ENCODE assay signal across 12 mouse cellular contexts in genomic region chr1:191054870-191055532, GRCm38 (mm10). TPM values are rescaled to one million over a fixed set of nuclear protein-coding genes. Genes with fewer than 3 reads are reported as not detected.
A peak's percentile ranks its signal among the peaks of the same experiment; 100 is the strongest.
DNase-seq lines count a peak whose midpoint lies in the region; ATAC-seq and TF ChIP-seq lines count a peak whose summit lies in the region.
"Had no signal": no experiment of that assay in that cellular context is flagged by ENCODE, and none has a peak within 500 bp of the region (broad histone marks: within the 10 kb centered on the region; RNA-seq: fewer than 3 reads in every experiment).

No protein-coding gene starts in this region.

- H3K27ac ChIP-seq in kidney, postnatal 0 days, result no peak overlapping the region
- H3K27ac ChIP-seq in liver, postnatal 0 days (ENCODE audit: low read depth), result no peak overlapping the region
- H3K27ac ChIP-seq in limb, embryonic 10.5 days, result no peak overlapping the region
- H3K27ac ChIP-seq: limb, embryonic 12.5 days had no signal

- H3K4me1 ChIP-seq in kidney, postnatal 0 days (replicated peaks; ENCODE audit: insufficient read depth, low read length), result no peaks in the 10 kb centered on the region
- H3K4me1 ChIP-seq in G1E (ENCODE audit: insufficient read depth, low read depth, low read length), result peaks cover 32% of the 10 kb centered on the region
- H3K4me1 ChIP-seq in liver, postnatal 0 days (ENCODE audit: insufficient read depth), result no peaks in the 10 kb centered on the region
- no peaks in the 10 kb centered on the region for H3K4me1 ChIP-seq in limb, embryonic 10.5 days
- H3K4me1 ChIP-seq: limb, embryonic 12.5 days had no signal

- no peak overlapping the region for H3K9ac ChIP-seq in kidney, postnatal 0 days (ENCODE audit: low read depth, low read length)
- H3K9ac ChIP-seq in liver, postnatal 0 days (replicated peaks), result no peak overlapping the region
- H3K9ac ChIP-seq: limb, embryonic 12.5 days had no signal

- no peaks in the 10 kb centered on the region for H3K9me3 ChIP-seq in kidney, postnatal 0 days (replicated peaks; ENCODE audit: low read length)
- H3K9me3 ChIP-seq in G1E (replicated peaks), result no peaks in the 10 kb centered on the region
- no peaks in the 10 kb centered on the region for H3K9me3 ChIP-seq in liver, postnatal 0 days (ENCODE audit: low read length)
- no peaks in the 10 kb centered on the region for H3K9me3 ChIP-seq in limb, embryonic 10.5 days (replicated peaks)
- H3K9me3 ChIP-seq: limb, embryonic 12.5 days had no signal

- WGBS in kidney, postnatal 0 days, result 75% methylated on average over 8 of the region's 8 CpGs
- WGBS in liver, postnatal 0 days (ENCODE audit: insufficient replicate concordance), result 53% methylated on average over 8 of the region's 8 CpGs
- 79% methylated on average over 8 of the region's 8 CpGs for WGBS in limb, embryonic 10.5 days

- H3K4me2 ChIP-seq in kidney, postnatal 0 days (ENCODE audit: low read length), result no peak overlapping the region
- no peak overlapping the region for H3K4me2 ChIP-seq in liver, postnatal 0 days (ENCODE audit: low read depth, low read length)
- H3K4me2 ChIP-seq: limb, embryonic 12.5 days had no signal

- no peaks in the 10 kb centered on the region for H3K27me3 ChIP-seq in kidney, postnatal 0 days (ENCODE audit: insufficient read depth, low read length)
- H3K27me3 ChIP-seq in G1E (ENCODE audit: insufficient read depth, low read length), result no peaks in the 10 kb centered on the region
- no peaks in the 10 kb centered on the region for H3K27me3 ChIP-seq in liver, postnatal 0 days (ENCODE audit: insufficient read depth, low read length)
- no peaks in the 10 kb centered on the region for H3K27me3 ChIP-seq in limb, embryonic 10.5 days (ENCODE audit: low read depth, poor library complexity, severe bottlenecking)
- H3K27me3 ChIP-seq: limb, embryonic 12.5 days had no signal

- peak; percentile 41; the same call in 1 of the 2 replicates for TF ChIP-seq EP300 in liver, postnatal 0 days (IDR thresholded peaks at IDR 0.05; ENCODE audit: low read depth)

- no peak for DNase-seq in kidney, postnatal 0 days (ENCODE audit: low spot score)
- no peak for DNase-seq in kidney, postnatal 36 days
- peak; percentile 58 for DNase-seq in G1E (ENCODE audit: low spot score)
- peak; percentile 57 for DNase-seq in c-Kit-positive CD71-positive TER-119-positive erythroid progenitor cells, embryonic 14.5 days (ENCODE audit: low spot score)
- no peak for DNase-seq in liver, postnatal 0 days
- no peak for DNase-seq in left cerebral cortex, adult 18-20 months (ENCODE audit: low spot score in 2 of 2)
- DNase-seq in limb, embryonic 10.5 days (ENCODE audit: low spot score), result no peak
- DNase-seq: kidney, adult 8-10 months; right cerebral cortex, postnatal 4 days; thymus, postnatal 14 days had no signal

- no peaks in the 10 kb centered on the region for H3K36me3 ChIP-seq in kidney, postnatal 0 days (ENCODE audit: insufficient read depth, low read length)
- H3K36me3 ChIP-seq in G1E (replicated peaks), result peaks cover 60% of the 10 kb centered on the region
- 0 out of 2 replicates have a peak, but pooled peaks cover 2% of the 10 kb centered on the region for H3K36me3 ChIP-seq in liver, postnatal 0 days (replicated peaks; ENCODE audit: insufficient read depth, low read length)
- peaks cover 3% of the 10 kb centered on the region; the same call in 1 of the 2 replicates for H3K36me3 ChIP-seq in limb, embryonic 10.5 days

- no peak overlapping the region for H3K4me3 ChIP-seq in kidney, postnatal 0 days (replicated peaks; ENCODE audit: low read depth, low read length)
- peak overlapping the region; percentile 30; the same call in 1 of the 2 replicates for H3K4me3 ChIP-seq in G1E (ENCODE audit: low read depth, low read length)
- no peak overlapping the region for H3K4me3 ChIP-seq in liver, postnatal 0 days (ENCODE audit: low read depth, low read length)
- no peak overlapping the region for H3K4me3 ChIP-seq in limb, embryonic 10.5 days
- H3K4me3 ChIP-seq: limb, embryonic 12.5 days had no signal

- ATAC-seq in kidney, postnatal 0 days (replicated peaks; ENCODE audit: low FRiP score, low read depth), result no peak
- ATAC-seq in G1E (ENCODE audit: extremely low read depth, insufficient number of reproducible peaks, low FRiP score, poor library complexity, severe bottlenecking), result peak; percentile 92
- peak; percentile 77 for ATAC-seq in liver, postnatal 0 days

- TF ChIP-seq CTCF in kidney, postnatal 0 days (IDR thresholded peaks at IDR 0.05; ENCODE audit: low read depth), result peak; percentile 46
- no peak; the same call in 1 of the 2 replicates for TF ChIP-seq CTCF in G1E (IDR thresholded peaks at IDR 0.05; ENCODE audit: low read depth, low read length)
- peak; percentile 49 for TF ChIP-seq CTCF in liver, postnatal 0 days (IDR thresholded peaks at IDR 0.05; ENCODE audit: low read depth)

RNA-seq across cellular contexts. Expression of gene Tatdn3, which starts 7.7 kb away (rescaled TPM):
- polyA plus RNA-seq in kidney, postnatal 0 days (2015; fragmentation: Nextera tagmentation; extraction: Ambion mirVana), result 15.6 and 16.1 TPM in 2 replicates
- total RNA-seq in G1E (2014; fragmentation: Nextera tagmentation) (33.6 and 53.0 TPM in 2 replicates), G1E (2017) (36.8 and 50.0 TPM in 2 replicates)
- polyA plus RNA-seq in G1E (2012), result 0.77 and 1.6 TPM in 2 replicates
- 6.0 and 6.5 TPM in 2 replicates for polyA plus RNA-seq in liver, postnatal 0 days (2015; fragmentation: Nextera tagmentation; extraction: Ambion mirVana)
- total RNA-seq in left cerebral cortex, adult 18-20 months (2021), result 10 to 100 TPM; 27.1 to 27.8 TPM
- 10.4 and 12.5 TPM in 2 replicates for polyA plus RNA-seq in limb, embryonic 10.5 days (2016; fragmentation: Nextera tagmentation; extraction: Ambion mirVana)

RNA-seq across cellular contexts. Expression of gene Nsl1, which starts 7.8 kb away (rescaled TPM):
- 8.6 and 12.1 TPM in 2 replicates for polyA plus RNA-seq in kidney, postnatal 0 days (2015; fragmentation: Nextera tagmentation; extraction: Ambion mirVana)
- 12.5 and 13.4 TPM in 2 replicates for total RNA-seq in G1E (2014; fragmentation: Nextera tagmentation)
- 18.1 and 22.1 TPM in 2 replicates for total RNA-seq in G1E (2017)
- polyA plus RNA-seq in G1E (2012), result 19.4 and 25.6 TPM in 2 replicates
- 5.2 and 5.7 TPM in 2 replicates for polyA plus RNA-seq in liver, postnatal 0 days (2015; fragmentation: Nextera tagmentation; extraction: Ambion mirVana)
- total RNA-seq in left cerebral cortex, adult 18-20 months (2021), result under 1 TPM; 0.23 to 0.56 TPM
- polyA plus RNA-seq in limb, embryonic 10.5 days (2016; fragmentation: Nextera tagmentation; extraction: Ambion mirVana), result 36.3 and 37.5 TPM in 2 replicates

RNA-seq across cellular contexts. Expression of gene Spata45, which starts 18.6 kb away (rescaled TPM):
- polyA plus RNA-seq in kidney, postnatal 0 days (2015; fragmentation: Nextera tagmentation; extraction: Ambion mirVana), result not detected in 2 replicates
- total RNA-seq in G1E (2014; fragmentation: Nextera tagmentation) (not detected in 2 replicates), G1E (2017) (not detected in 2 replicates)
- polyA plus RNA-seq in G1E (2012), result not detected in 2 replicates
- 0.49 TPM in 1 of 2 replicates, not detected in the other for polyA plus RNA-seq in liver, postnatal 0 days (2015; fragmentation: Nextera tagmentation; extraction: Ambion mirVana)
- total RNA-seq in left cerebral cortex, adult 18-20 months (2021), result not detected
- not detected in 2 replicates for polyA plus RNA-seq in limb, embryonic 10.5 days (2016; fragmentation: Nextera tagmentation; extraction: Ambion mirVana)
- polyA plus RNA-seq: gonadal fat pad, adult 2 months; limb, embryonic 12.5 days had no signal

RNA-seq across cellular contexts. Expression of gene Flvcr1, which starts 29.0 kb away (rescaled TPM):
- polyA plus RNA-seq in kidney, postnatal 0 days (2015; fragmentation: Nextera tagmentation; extraction: Ambion mirVana), result 7.5 and 7.9 TPM in 2 replicates
- 18.7 and 20.2 TPM in 2 replicates for total RNA-seq in G1E (2014; fragmentation: Nextera tagmentation)
- 21.9 and 22.5 TPM in 2 replicates for total RNA-seq in G1E (2017)
- polyA plus RNA-seq in G1E (2012), result 8.2 and 8.8 TPM in 2 replicates
- polyA plus RNA-seq in liver, postnatal 0 days (2015; fragmentation: Nextera tagmentation; extraction: Ambion mirVana), result 2.6 and 3.0 TPM in 2 replicates
- 10 to 100 TPM; 11.5 to 14.5 TPM for total RNA-seq in left cerebral cortex, adult 18-20 months (2021)
- polyA plus RNA-seq in limb, embryonic 10.5 days (2016; fragmentation: Nextera tagmentation; extraction: Ambion mirVana), result 6.9 and 8.7 TPM in 2 replicates

RNA-seq across cellular contexts. Expression of gene Batf3, which starts 42.6 kb away (rescaled TPM):
- 10.5 and 12.5 TPM in 2 replicates for polyA plus RNA-seq in kidney, postnatal 0 days (2015; fragmentation: Nextera tagmentation; extraction: Ambion mirVana)
- total RNA-seq in G1E (2014; fragmentation: Nextera tagmentation), result not detected in 2 replicates
- 0.11 TPM in 1 of 2 replicates, not detected in the other for total RNA-seq in G1E (2017)
- 0.09 TPM in 1 of 2 replicates, not detected in the other for polyA plus RNA-seq in G1E (2012)
- 1.6 and 2.2 TPM in 2 replicates for polyA plus RNA-seq in liver, postnatal 0 days (2015; fragmentation: Nextera tagmentation; extraction: Ambion mirVana)
- total RNA-seq in left cerebral cortex, adult 18-20 months (2021), result 1 to 10 TPM; 3.0 TPM
- polyA plus RNA-seq in limb, embryonic 10.5 days (2016; fragmentation: Nextera tagmentation; extraction: Ambion mirVana), result 8.1 and 11.1 TPM in 2 replicates

Comparison
In these comparisons a context has a peak if more than half of its experiments do, and no peak if none do; other contexts are left out.
1. DNase-seq: peak in G1E (single experiment) and c-Kit-positive CD71-positive TER-119-positive erythroid progenitor cells, embryonic 14.5 days (single experiment); none in kidney, postnatal 0 days (single experiment), kidney, postnatal 36 days (0 of 2), liver, postnatal 0 days (single experiment), left cerebral cortex, adult 18-20 months (0 of 2) and limb, embryonic 10.5 days (single experiment).